Mouse (Mus musculus) myocyte (in vitro differentiated cells): ENCODE data around the gene Clec16a. TPM values are rescaled to one million over a fixed set of nuclear protein-coding genes. Genes with fewer than 3 reads are reported as not detected.

Experiments
- H3K27me3 ChIP-seq: one replicate; pipeline ENCODE4 v1.6.1; 2011; ENCODE audit not compliant: control insufficient read depth, insufficient read depth, insufficient read length
- H3K36me3 ChIP-seq: one replicate; pipeline ENCODE4 v1.6.1; 2011; ENCODE audit not compliant: control insufficient read depth, insufficient read depth
- H3K4me2 ChIP-seq: one replicate; pipeline ENCODE4 v1.6.1; 2011; ENCODE audit warnings: low read depth, control low read depth
- H3K4me3 ChIP-seq: one replicate; pipeline ENCODE4 v1.5.1; 2011; ENCODE audit warnings: mild to moderate bottlenecking, control low read depth, moderate library complexity
- H3K79me2 ChIP-seq: one replicate; pipeline ENCODE4 v1.6.1; 2011; ENCODE audit not compliant: control insufficient read depth, insufficient read depth
- H3ac ChIP-seq: one replicate; pipeline ENCODE4 v1.6.1; 2011; ENCODE audit not compliant: control insufficient read depth, insufficient read length
- CEBPB ChIP-seq: IDR thresholded peaks from 2 replicates; pipeline ENCODE4 v1.6.1; 2011; ENCODE audit warnings: mild to moderate bottlenecking, moderate library complexity; ENCODE audit not compliant: poor library complexity, insufficient read depth, severe bottlenecking
- E2F4 ChIP-seq: IDR thresholded peaks from one replicate; pipeline ENCODE4 v1.6.1; 2011; ENCODE audit warnings: mild to moderate bottlenecking, control low read depth, moderate library complexity; ENCODE audit not compliant: insufficient read depth
- MAX ChIP-seq: IDR thresholded peaks from one replicate; pipeline ENCODE4 v1.6.1; 2011; ENCODE audit warnings: low read depth, mild to moderate bottlenecking, control low read depth
- MYOD1 ChIP-seq, 3 experiments: IDR thresholded peaks; one replicate each; pipeline ENCODE4 v1.6.1; 2011; ENCODE audit warnings: control low read depth in 2 of 3, low read depth in 2 of 3, mild to moderate bottlenecking in 2 of 3, moderate library complexity in 1 of 3; ENCODE audit not compliant: insufficient read length in 2 of 3, control insufficient read depth in 1 of 3
- MYOG ChIP-seq, 3 experiments: IDR thresholded peaks; one replicate each; pipeline ENCODE4 v1.6.1; 2011; ENCODE audit warnings: control low read depth in 2 of 3, low read depth in 2 of 3, mild to moderate bottlenecking in 2 of 3; ENCODE audit not compliant: insufficient read length in 2 of 3, control insufficient read depth in 1 of 3, insufficient read depth in 1 of 3
- POLR2A ChIP-seq: IDR thresholded peaks from one replicate; pipeline ENCODE4 v1.6.1; 2011; ENCODE audit warnings: low read depth, mild to moderate bottlenecking, control low read depth, moderate library complexity; ENCODE audit not compliant: insufficient read length
- POLR2AphosphoS2 ChIP-seq: IDR thresholded peaks from one replicate; pipeline ENCODE4 v1.6.1; 2011; ENCODE audit warnings: low read depth, control low read depth; ENCODE audit not compliant: insufficient read length
- REST ChIP-seq: IDR thresholded peaks from one replicate; pipeline ENCODE4 v1.6.1; 2011; ENCODE audit warnings: mild to moderate bottlenecking, control low read depth, moderate library complexity; ENCODE audit not compliant: insufficient read depth, insufficient read length
- SRF ChIP-seq: IDR thresholded peaks from one replicate; pipeline ENCODE4 v1.6.1; 2011; ENCODE audit warnings: low read depth; ENCODE audit not compliant: control insufficient read depth, insufficient read length
- TCF12 ChIP-seq: IDR thresholded peaks from one replicate; pipeline ENCODE4 v1.6.1; 2011; ENCODE audit warnings: mild to moderate bottlenecking, control low read depth; ENCODE audit not compliant: poor library complexity, insufficient read depth, severe bottlenecking
- TCF3 ChIP-seq: IDR thresholded peaks from one replicate; pipeline ENCODE4 v1.6.1; 2011; ENCODE audit warnings: low read depth, control low read depth; ENCODE audit not compliant: insufficient read length
- USF1 ChIP-seq: IDR thresholded peaks from one replicate; pipeline ENCODE4 v1.6.1; 2011; ENCODE audit warnings: low read depth, mild to moderate bottlenecking, control low read depth, moderate library complexity
- polyA plus RNA-seq: library from polyadenylated mRNA; unstranded; fragments of >200 nt; fragmentation: generic; extraction: Trizol; gene quantifications from one replicate; pipeline ENCODE4 v1.2.1, GENCODE M21; 2012; ENCODE audit warnings: missing spikeins

Clec16a gene
- polyA plus RNA-seq, 1 experiment, result 15.5 TPM

- no peak for TF ChIP-seq E2F4
- no peak for TF ChIP-seq MAX
- TF ChIP-seq TCF12, result no peak
- no peak for TF ChIP-seq MYOG (IDR thresholded peaks at IDR 0.05; ENCODE audit: control insufficient read depth in 1 of 3, insufficient read depth in 1 of 3, insufficient read length in 2 of 3, low read depth in 2 of 3)
- TF ChIP-seq SRF, result no peak
- no peak for TF ChIP-seq TCF3
- TF ChIP-seq CEBPB, result no peak
- TF ChIP-seq USF1, result no peak
- TF ChIP-seq REST, result no peak
- TF ChIP-seq MYOD1 (IDR thresholded peaks at IDR 0.05; ENCODE audit: control insufficient read depth in 1 of 3, insufficient read length in 2 of 3, low read depth in 2 of 3), result no peak
- no peak for TF ChIP-seq POLR2A
- no peak for TF ChIP-seq POLR2AphosphoS2
- no peaks in the 10 kb centered on the region for H3K79me2 ChIP-seq
- no peak overlapping the region for H3K4me2 ChIP-seq
- no peak overlapping the region for H3ac ChIP-seq
- H3K27me3 ChIP-seq, result no peaks in the 10 kb centered on the region
- no peak overlapping the region for H3K4me3 ChIP-seq
- no peaks in the 10 kb centered on the region for H3K36me3 ChIP-seq
Measured at GRCm38 (mm10) chr16:10731785-10732184, 186.6 kb downstream of the Clec16a start.

GRCm38 (mm10) chr16:10732421-10732820 lies 187.3 kb downstream of the Clec16a start:
- Histone ChIP-seq H3K4me2 (no peak overlapping the region), H3K4me3 (no peak overlapping the region)
- no peak for TF ChIP-seq MYOD1 (IDR thresholded peaks at IDR 0.05; ENCODE audit: control insufficient read depth in 1 of 3, insufficient read length in 2 of 3, low read depth in 2 of 3)
- no peak for TF ChIP-seq POLR2AphosphoS2
- TF ChIP-seq TCF3, result no peak
- TF ChIP-seq SRF, result no peak
- no peak for TF ChIP-seq REST
- TF ChIP-seq MAX, result no peak
- no peak for TF ChIP-seq TCF12
- TF ChIP-seq MYOG (IDR thresholded peaks at IDR 0.05; ENCODE audit: control insufficient read depth in 1 of 3, insufficient read depth in 1 of 3, insufficient read length in 2 of 3, low read depth in 2 of 3), result no peak
- TF ChIP-seq CEBPB, result no peak
- TF ChIP-seq POLR2A, result no peak
- no peak for TF ChIP-seq E2F4
- TF ChIP-seq USF1, result no peak

GRCm38 (mm10) chr16:10735781-10736180 lies 190.6 kb downstream of the Clec16a start:
- H3K27me3 ChIP-seq, result no peaks in the 10 kb centered on the region
- H3ac ChIP-seq, result no peak overlapping the region
- no peaks in the 10 kb centered on the region for H3K79me2 ChIP-seq
- no peak overlapping the region for H3K4me2 ChIP-seq
- TF ChIP-seq POLR2A, result no peak
- TF ChIP-seq MYOD1 (IDR thresholded peaks at IDR 0.05; ENCODE audit: control insufficient read depth in 1 of 3, insufficient read length in 2 of 3, low read depth in 2 of 3), result no peak
- no peak for TF ChIP-seq POLR2AphosphoS2
- TF ChIP-seq TCF3, result no peak
- no peak for TF ChIP-seq USF1
- TF ChIP-seq MYOG (IDR thresholded peaks at IDR 0.05; ENCODE audit: control insufficient read depth in 1 of 3, insufficient read depth in 1 of 3, insufficient read length in 2 of 3, low read depth in 2 of 3), result no peak
- TF ChIP-seq TCF12, result no peak
- TF ChIP-seq CEBPB, result no peak
- no peaks in the 10 kb centered on the region for H3K36me3 ChIP-seq
- H3K4me3 ChIP-seq, result no peak overlapping the region

More at GRCm38 (mm10) chr16:10732421-10732820, 187.3 kb downstream of the Clec16a start:
- H3ac ChIP-seq, result no peak overlapping the region
- no peaks in the 10 kb centered on the region for H3K36me3 ChIP-seq
- H3K27me3 ChIP-seq, result no peaks in the 10 kb centered on the region
- no peaks in the 10 kb centered on the region for H3K79me2 ChIP-seq

GRCm38 (mm10) chr16:10736364-10736763 lies 191.2 kb downstream of the Clec16a start:
- H3K27me3 ChIP-seq, result no peaks in the 10 kb centered on the region
- no peak overlapping the region for H3K4me2 ChIP-seq
- TF ChIP-seq USF1 (no peak), MYOG (IDR thresholded peaks at IDR 0.05; ENCODE audit: control insufficient read depth in 1 of 3, insufficient read depth in 1 of 3, insufficient read length in 2 of 3, low read depth in 2 of 3) (no peak), POLR2A (no peak), MAX (no peak), TCF12 (no peak), SRF (no peak), POLR2AphosphoS2 (no peak), CEBPB (no peak), TCF3 (no peak), REST (no peak), E2F4 (no peak), MYOD1 (IDR thresholded peaks at IDR 0.05; ENCODE audit: control insufficient read depth in 1 of 3, insufficient read length in 2 of 3, low read depth in 2 of 3) (no peak)
- H3K4me3 ChIP-seq, result no peak overlapping the region
- H3K79me2 ChIP-seq, result no peaks in the 10 kb centered on the region
- H3K36me3 ChIP-seq, result no peaks in the 10 kb centered on the region
- no peak overlapping the region for H3ac ChIP-seq
